In the genomic region with DNA sequence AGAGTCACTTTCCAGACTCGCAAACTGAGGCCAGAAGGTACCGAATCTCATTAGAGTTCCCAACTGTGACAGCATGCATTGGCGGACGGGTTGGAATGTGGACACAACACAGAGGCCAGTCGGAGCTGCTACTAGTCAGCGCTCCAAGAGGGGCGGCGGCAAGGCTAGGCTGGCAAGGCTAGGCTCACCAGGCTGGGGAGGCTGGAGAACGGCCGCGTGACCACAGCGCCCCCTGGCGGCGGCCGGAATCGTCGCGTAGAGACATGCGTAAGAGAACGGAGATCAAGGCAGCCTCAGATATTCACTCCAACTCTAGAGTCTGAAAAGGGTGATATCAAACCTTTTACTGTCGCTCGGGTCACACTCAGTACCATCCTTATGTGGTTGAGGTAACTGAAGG, we compare ENCODE assay signal across 8 mouse cellular contexts.
DNase-seq lines count a peak whose midpoint lies in the region; ATAC-seq lines count a peak whose summit lies in the region.

No protein-coding gene starts in this region.

- ATAC-seq in hindbrain, embryonic 12.5 days (ENCODE audit: low FRiP score): peak; percentile 88

- no peaks in the 10 kb centered on the region for H3K36me3 ChIP-seq in hindbrain, embryonic 12.5 days

- H3K9me3 ChIP-seq in hindbrain, embryonic 12.5 days (replicated peaks): no peaks in the 10 kb centered on the region

- 0 out of 2 replicates have a peak, but pooled peaks cover 2% of the 10 kb centered on the region for H3K4me1 ChIP-seq in hindbrain, embryonic 12.5 days

- peak; percentile 46 for DNase-seq in T-cell, adult 2 months (ENCODE audit: low spot score)
- DNase-seq in cerebellum, postnatal 14 days: peak; percentile 93 to 94
- peak; percentile 72 to 74 for DNase-seq in frontal cortex, postnatal 25 days (ENCODE audit: low spot score in 2 of 2)
- DNase-seq in layer of hippocampus, postnatal 10 days (ENCODE audit: low spot score in 2 of 2): peak; percentile 87 to 93
- peak; percentile 86 for DNase-seq in lung, postnatal 10 days
- DNase-seq in retina, embryonic 14.5 days (ENCODE audit: low spot score): peak; percentile 94
- DNase-seq in thymus, postnatal 36 days: peak; percentile 68 to 69

- no peak overlapping the region for H3K27ac ChIP-seq in hindbrain, embryonic 12.5 days

- no peak overlapping the region for H3K4me3 ChIP-seq in hindbrain, embryonic 12.5 days

- H3K9ac ChIP-seq in hindbrain, embryonic 12.5 days: no peak overlapping the region

- H3K4me2 ChIP-seq in hindbrain, embryonic 12.5 days (replicated peaks): peak overlapping the region; percentile 36

- WGBS in hindbrain, embryonic 12.5 days: 2% methylated on average over 22 of the region's 22 CpGs

- H3K27me3 ChIP-seq in hindbrain, embryonic 12.5 days: no peaks in the 10 kb centered on the region
